In the genomic region with DNA sequence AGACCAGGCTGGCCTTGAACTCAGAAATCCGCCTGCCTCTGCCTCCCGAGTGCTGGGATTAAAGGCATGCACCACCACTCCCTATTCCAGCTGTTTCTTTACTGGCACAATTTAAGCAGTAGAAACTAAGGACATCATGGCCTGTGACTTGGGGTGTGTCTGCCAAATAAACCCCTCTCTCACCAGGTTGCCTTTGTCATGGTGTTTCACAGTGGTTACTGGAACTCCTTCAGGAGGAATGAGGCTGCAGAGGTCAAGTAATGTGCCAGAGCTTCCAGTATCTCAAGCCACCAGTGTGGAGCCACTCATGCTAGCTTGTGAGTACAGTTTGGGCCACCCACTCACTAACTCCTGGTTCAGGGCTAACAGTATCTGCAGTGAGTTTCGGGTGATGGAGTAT, we compare ENCODE assay signal across 27 mouse cellular contexts.
DNase-seq lines count a peak whose midpoint lies in the region; ATAC-seq lines count a peak whose summit lies in the region.
"Had no signal": no experiment of that assay in that cellular context is flagged by ENCODE, and none has a peak within 500 bp of the region (broad histone marks: within the 10 kb centered on the region; RNA-seq: fewer than 3 reads in every experiment).

No protein-coding gene starts in this region.

- no peak overlapping the region for H3K4me3 ChIP-seq in intestine, embryonic 14.5 days (ENCODE audit: low read depth, low read length)
- H3K4me3 ChIP-seq in intestine, embryonic 16.5 days (ENCODE audit: low read length), result no peak overlapping the region
- H3K4me3 ChIP-seq in embryonic facial prominence, embryonic 10.5 days, result no peak overlapping the region
- H3K4me3 ChIP-seq: embryonic facial prominence, embryonic 13.5 days; erythroblast, embryonic 14.5 days; forebrain, embryonic 12.5 days; forebrain, embryonic 15.5 days; heart, adult 2 months; heart, embryonic 10.5 days; heart, embryonic 13.5 days; hindbrain, embryonic 12.5 days; hindbrain, embryonic 15.5 days; intestine, embryonic 15.5 days had no signal

- H3K4me2 ChIP-seq in intestine, embryonic 14.5 days (ENCODE audit: low read length), result no peak overlapping the region
- H3K4me2 ChIP-seq in intestine, embryonic 16.5 days (ENCODE audit: low read depth, low read length), result no peak overlapping the region
- H3K4me2 ChIP-seq: embryonic facial prominence, embryonic 13.5 days; forebrain, embryonic 12.5 days; forebrain, embryonic 15.5 days; heart, embryonic 13.5 days; hindbrain, embryonic 12.5 days; hindbrain, embryonic 15.5 days; intestine, embryonic 15.5 days had no signal

- H3K9ac ChIP-seq in intestine, embryonic 14.5 days (ENCODE audit: low read length), result no peak overlapping the region
- H3K9ac ChIP-seq in intestine, embryonic 16.5 days (ENCODE audit: low read depth, low read length), result no peak overlapping the region
- H3K9ac ChIP-seq: embryonic facial prominence, embryonic 13.5 days; forebrain, embryonic 12.5 days; forebrain, embryonic 15.5 days; heart, embryonic 13.5 days; hindbrain, embryonic 12.5 days; hindbrain, embryonic 15.5 days; intestine, embryonic 15.5 days had no signal

- DNase-seq in intestine, embryonic 14.5 days (ENCODE audit: low spot score), result peak; percentile 33
- DNase-seq in ES-CJ7 (ENCODE audit: low read depth, low spot score) (peak; percentile 85), R1 (ENCODE audit: low read depth, low spot score) (peak; percentile 87)
- peak; percentile 1 for DNase-seq in embryonic facial prominence, embryonic 10.5 days (ENCODE audit: low spot score)
- no peak for DNase-seq in urinary bladder, postnatal 25 days (ENCODE audit: low spot score)
- no peak for DNase-seq in layer of hippocampus, postnatal 14 days (ENCODE audit: low spot score in 2 of 2)
- DNase-seq: adrenal gland, adult 8-10 months; adrenal gland, postnatal 25 days; B cell, adult 2 months; cerebellum, adult 11-12 months; cerebellum, adult 8-10 months; cerebellum, postnatal 10 days; cerebellum, postnatal 36 days; gastrocnemius, postnatal 25 days; heart, adult 2 months had no signal

- H3K9me3 ChIP-seq in intestine, embryonic 14.5 days (ENCODE audit: control insufficient read depth, low read length), result no peaks in the 10 kb centered on the region
- H3K9me3 ChIP-seq in intestine, embryonic 16.5 days (ENCODE audit: control insufficient read depth, low read length), result no peaks in the 10 kb centered on the region
- H3K9me3 ChIP-seq in embryonic facial prominence, embryonic 10.5 days, result no peaks in the 10 kb centered on the region
- H3K9me3 ChIP-seq: embryonic facial prominence, embryonic 13.5 days; forebrain, embryonic 12.5 days; forebrain, embryonic 15.5 days; heart, embryonic 10.5 days; heart, embryonic 13.5 days; hindbrain, embryonic 12.5 days; hindbrain, embryonic 15.5 days; intestine, embryonic 15.5 days had no signal

- 90% methylated on average over 3 of the region's 3 CpGs for WGBS in intestine, embryonic 14.5 days
- 91% methylated on average over 3 of the region's 3 CpGs for WGBS in intestine, embryonic 16.5 days
- 91% methylated on average over 3 of the region's 3 CpGs for WGBS in embryonic facial prominence, embryonic 10.5 days

- H3K27me3 ChIP-seq in intestine, embryonic 14.5 days (replicated peaks; ENCODE audit: control insufficient read depth, insufficient read depth, low read length), result no peaks in the 10 kb centered on the region
- no peaks in the 10 kb centered on the region for H3K27me3 ChIP-seq in intestine, embryonic 16.5 days (replicated peaks; ENCODE audit: control insufficient read depth, insufficient read depth, low read length)
- no peaks in the 10 kb centered on the region for H3K27me3 ChIP-seq in embryonic facial prominence, embryonic 10.5 days (replicated peaks; ENCODE audit: low read depth, poor library complexity, severe bottlenecking)
- H3K27me3 ChIP-seq: CH12.LX; embryonic facial prominence, embryonic 13.5 days; forebrain, embryonic 12.5 days; forebrain, embryonic 15.5 days; heart, embryonic 13.5 days; hindbrain, embryonic 12.5 days; hindbrain, embryonic 15.5 days; intestine, embryonic 15.5 days had no signal

- peaks cover 16% of the 10 kb centered on the region for H3K4me1 ChIP-seq in intestine, embryonic 14.5 days (replicated peaks; ENCODE audit: control insufficient read depth, insufficient read depth, low read length)
- peaks cover 5% of the 10 kb centered on the region; the same call in 1 of the 2 replicates for H3K4me1 ChIP-seq in intestine, embryonic 16.5 days (ENCODE audit: control insufficient read depth, insufficient read depth, low read length)
- peaks cover 14% of the 10 kb centered on the region; the same call in 1 of the 2 replicates for H3K4me1 ChIP-seq in embryonic facial prominence, embryonic 10.5 days

- H3K36me3 ChIP-seq in intestine, embryonic 14.5 days (ENCODE audit: control insufficient read depth, insufficient read depth, low read length), result no peaks in the 10 kb centered on the region
- H3K36me3 ChIP-seq in intestine, embryonic 16.5 days (ENCODE audit: control insufficient read depth, insufficient read depth, low read length), result no peaks in the 10 kb centered on the region
- no peaks in the 10 kb centered on the region for H3K36me3 ChIP-seq in embryonic facial prominence, embryonic 10.5 days (replicated peaks)
- H3K36me3 ChIP-seq: embryonic facial prominence, embryonic 13.5 days; forebrain, embryonic 12.5 days; forebrain, embryonic 15.5 days; heart, embryonic 10.5 days; heart, embryonic 13.5 days; hindbrain, embryonic 12.5 days; hindbrain, embryonic 15.5 days; intestine, embryonic 15.5 days had no signal

- no peak for ATAC-seq in intestine, embryonic 14.5 days (replicated peaks; ENCODE audit: low FRiP score, low TSS enrichment, low read depth)
- ATAC-seq in intestine, embryonic 16.5 days, result no peak
- ATAC-seq: activated CD4-positive, CD25-positive, alpha-beta regulatory T cell, adult 4 months; forebrain, embryonic 15.5 days; intestine, embryonic 15.5 days had no signal

- H3K27ac ChIP-seq in intestine, embryonic 14.5 days (ENCODE audit: low read depth), result no peak overlapping the region
- no peak overlapping the region for H3K27ac ChIP-seq in intestine, embryonic 16.5 days (ENCODE audit: low read length)
- no peak overlapping the region for H3K27ac ChIP-seq in embryonic facial prominence, embryonic 10.5 days (replicated peaks)
- H3K27ac ChIP-seq: embryonic facial prominence, embryonic 13.5 days; forebrain, embryonic 12.5 days; forebrain, embryonic 15.5 days; heart, adult 2 months; heart, embryonic 10.5 days; heart, embryonic 13.5 days; hindbrain, embryonic 12.5 days; hindbrain, embryonic 15.5 days; intestine, embryonic 15.5 days had no signal

Comparison
In these comparisons a context has a peak if more than half of its experiments do, and no peak if none do; other contexts are left out.
1. DNase-seq: peak in intestine, embryonic 14.5 days (single experiment), ES-CJ7 (single experiment), R1 (single experiment) and embryonic facial prominence, embryonic 10.5 days (single experiment); none in urinary bladder, postnatal 25 days (single experiment) and layer of hippocampus, postnatal 14 days (0 of 2).